Mouse (Mus musculus): ENCODE measurements around the gene Atp8b5.

- no peak for TF ChIP-seq POLR2A (IDR thresholded peaks at IDR 0.05; ENCODE audit: insufficient read depth, low read depth, low read length)
- no peak for TF ChIP-seq CTCF (IDR thresholded peaks at IDR 0.05; ENCODE audit: insufficient read depth, low read depth, low read length)
Measured at GRCm38 (mm10) chr4:43421632-43422240, 154.8 kb downstream of the Atp8b5 start.
